Mouse (Mus musculus): ENCODE measurements around the gene Ccr10. TPM values are rescaled to one million over a fixed set of nuclear protein-coding genes. Genes with fewer than 3 reads are reported as not detected.
A peak's percentile ranks its signal among the peaks of the same experiment; 100 is the strongest.

The Ccr10 gene
- total RNA-seq, 2 experiments from 2014 or later = not detected

DNA sequence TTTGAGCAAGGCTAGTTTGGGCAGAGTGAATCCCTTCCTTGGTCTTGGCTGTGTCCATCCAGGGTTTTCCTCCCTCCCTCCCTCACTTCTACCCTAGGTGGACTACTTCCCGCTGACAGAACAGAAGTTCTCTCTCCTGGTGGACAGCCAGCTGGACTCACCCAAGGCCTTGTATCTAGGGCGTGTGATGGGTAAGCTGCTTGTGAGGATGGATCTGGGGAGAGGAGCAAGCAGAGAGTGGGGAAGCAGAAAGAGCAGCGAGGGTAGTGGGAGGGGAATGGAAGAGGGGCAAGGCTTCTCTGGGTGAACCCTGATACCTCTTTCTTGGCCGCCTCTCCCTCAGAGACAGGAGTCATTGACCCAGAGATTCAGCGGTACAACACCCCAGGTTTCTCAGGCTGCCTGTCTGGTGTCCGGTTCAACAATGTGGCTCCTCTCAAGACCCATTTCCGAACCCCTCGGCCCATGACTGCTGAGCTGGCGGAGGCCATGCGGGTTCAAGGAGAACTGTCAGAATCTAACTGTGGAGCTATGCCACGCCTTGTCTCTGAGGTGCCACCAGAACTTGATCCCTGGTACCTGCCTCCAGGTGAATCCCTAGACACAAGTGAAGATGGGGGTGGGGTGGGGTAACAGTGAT, 13.0 kb upstream of the Ccr10 start:
- DNase-seq = no peak

DNA sequence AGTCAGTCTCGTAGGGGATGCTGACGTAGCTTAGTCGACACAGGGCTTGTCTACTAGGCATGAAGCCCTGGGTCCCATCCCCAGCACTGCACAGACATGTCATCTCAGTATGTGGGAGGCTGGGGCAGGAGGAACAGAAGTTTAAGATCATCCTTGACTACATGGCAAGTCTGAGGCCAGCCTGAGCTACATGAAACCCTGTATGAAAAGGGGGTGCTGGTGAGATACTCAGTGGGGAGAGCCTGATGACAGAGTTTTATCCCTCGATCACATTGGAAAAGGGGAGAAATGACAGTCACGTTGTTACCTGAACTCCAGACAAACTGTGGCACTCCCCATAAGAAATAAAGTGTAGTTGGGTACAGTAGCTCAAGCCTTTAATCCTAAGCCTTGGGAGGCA, 12.3 kb upstream of the Ccr10 start:
- no peak for DNase-seq

DNA sequence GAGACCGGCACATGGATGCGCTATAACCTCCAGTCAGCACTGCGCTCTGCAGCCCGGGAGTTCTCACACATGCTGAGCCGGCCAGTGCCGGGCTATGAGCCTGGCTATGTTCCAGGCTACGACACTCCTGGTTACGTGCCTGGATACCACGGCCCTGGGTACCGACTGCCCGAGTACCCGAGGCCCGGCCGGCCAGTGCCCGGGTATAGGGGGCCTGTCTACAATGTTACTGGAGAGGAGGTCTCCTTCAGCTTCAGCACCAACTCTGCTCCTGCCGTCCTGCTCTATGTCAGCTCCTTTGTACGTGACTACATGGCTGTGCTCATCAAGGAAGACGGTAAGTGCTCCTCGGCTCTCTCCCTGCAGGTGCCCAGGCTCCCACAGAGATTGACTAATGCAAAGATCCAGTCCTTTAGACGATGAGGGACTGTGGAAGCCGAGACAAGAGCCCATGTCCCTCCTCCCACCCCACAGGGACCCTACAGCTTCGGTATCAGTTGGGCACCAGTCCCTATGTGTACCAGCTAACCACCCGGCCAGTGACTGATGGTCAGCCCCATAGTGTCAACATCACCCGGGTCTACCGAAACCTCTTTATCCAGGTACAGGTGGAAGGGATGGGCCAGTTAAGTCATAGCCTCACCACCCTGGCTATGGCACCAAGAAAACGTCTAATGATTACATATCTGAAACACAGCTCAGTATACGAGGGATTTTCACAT, 11.4 kb upstream of the Ccr10 start:
- no peak for DNase-seq

DNA sequence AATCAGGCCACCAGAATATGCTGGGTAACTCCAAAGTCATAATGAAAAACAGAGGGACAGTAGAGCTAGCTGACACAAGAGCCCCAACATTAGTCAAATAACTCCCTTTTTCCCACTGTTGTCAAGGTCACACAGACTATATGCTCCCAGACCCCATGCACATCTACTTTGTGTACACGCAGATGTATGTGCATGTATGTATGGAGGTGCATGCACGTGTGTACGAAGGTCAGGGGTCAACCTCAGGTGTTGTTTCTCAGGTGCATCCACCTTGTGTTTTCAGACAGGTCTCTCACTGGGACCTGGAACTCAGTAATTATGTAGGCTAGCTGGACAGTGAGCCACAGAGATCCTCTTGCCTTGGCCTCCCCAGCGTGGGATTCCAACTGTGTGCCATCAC, 10.2 kb upstream of the Ccr10 start:
- DNase-seq = no peak

DNA sequence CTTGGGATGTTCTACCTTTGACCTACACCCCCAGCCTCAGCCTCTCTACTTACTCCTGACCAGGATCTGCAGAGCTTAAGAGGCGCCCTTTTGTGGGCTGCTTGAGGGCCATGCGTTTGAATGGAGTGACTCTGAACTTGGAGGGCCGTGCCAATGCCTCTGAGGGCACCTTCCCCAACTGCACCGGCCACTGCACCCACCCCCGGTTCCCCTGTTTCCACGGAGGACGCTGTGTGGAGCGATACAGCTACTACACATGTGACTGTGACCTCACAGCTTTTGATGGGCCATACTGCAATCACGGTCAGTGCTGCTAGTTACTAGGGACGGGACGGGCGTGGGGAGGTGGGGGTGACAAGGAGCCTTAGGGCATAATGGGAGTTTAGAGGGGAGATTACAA, 9.7 kb upstream of the Ccr10 start:
- DNase-seq = no peak

DNA sequence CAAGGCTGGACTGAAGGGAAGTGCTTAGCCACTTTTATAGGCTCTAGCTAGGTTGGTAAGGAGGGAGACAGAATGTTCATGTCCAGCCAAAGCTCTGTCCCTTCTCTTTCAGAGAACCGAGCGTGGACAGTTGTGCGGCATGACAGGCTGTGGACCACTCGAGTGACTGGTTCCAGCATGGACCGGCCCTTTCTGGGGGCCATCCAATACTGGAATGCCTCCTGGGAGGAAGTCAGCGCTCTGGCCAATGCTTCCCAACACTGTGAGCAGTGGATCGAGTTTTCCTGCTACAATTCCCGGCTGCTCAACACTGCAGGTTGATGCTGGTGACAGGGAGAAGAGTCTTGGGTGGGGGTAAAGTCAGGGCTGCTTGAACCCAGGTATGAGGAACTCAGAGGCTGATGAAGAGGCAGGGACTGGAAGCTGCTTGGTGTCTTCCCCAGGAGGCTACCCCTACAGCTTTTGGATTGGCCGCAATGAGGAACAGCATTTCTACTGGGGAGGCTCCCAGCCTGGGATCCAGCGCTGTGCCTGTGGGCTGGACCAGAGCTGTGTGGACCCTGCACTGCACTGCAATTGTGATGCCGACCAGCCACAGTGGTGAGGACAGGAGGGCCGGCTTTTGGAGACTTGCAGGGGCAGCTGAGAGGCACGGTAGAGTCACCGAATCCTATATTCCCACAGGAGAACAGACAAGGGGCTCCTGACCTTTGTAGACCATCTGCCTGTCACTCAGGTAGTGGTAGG, 7.7 kb upstream of the Ccr10 start:
- no peak for DNase-seq

DNA sequence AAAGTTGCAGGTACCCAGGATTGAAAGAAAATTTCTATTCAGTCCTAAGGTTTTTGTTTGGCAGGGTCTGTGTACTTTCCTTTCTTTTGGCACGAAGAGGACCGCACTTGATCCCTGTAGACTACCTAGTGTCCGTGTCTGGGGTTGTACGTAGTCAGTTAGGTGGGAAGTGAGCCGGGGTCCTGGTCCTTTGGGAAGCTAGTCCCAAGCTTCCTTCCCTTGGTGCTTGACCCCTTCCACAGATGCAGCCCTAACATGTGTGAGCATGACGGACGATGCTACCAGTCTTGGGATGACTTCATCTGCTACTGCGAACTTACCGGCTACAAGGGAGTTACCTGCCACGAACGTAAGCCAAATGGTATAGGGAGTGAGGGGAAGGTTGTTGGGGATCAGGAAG, 6.7 kb upstream of the Ccr10 start:
- DNase-seq = no peak

DNA sequence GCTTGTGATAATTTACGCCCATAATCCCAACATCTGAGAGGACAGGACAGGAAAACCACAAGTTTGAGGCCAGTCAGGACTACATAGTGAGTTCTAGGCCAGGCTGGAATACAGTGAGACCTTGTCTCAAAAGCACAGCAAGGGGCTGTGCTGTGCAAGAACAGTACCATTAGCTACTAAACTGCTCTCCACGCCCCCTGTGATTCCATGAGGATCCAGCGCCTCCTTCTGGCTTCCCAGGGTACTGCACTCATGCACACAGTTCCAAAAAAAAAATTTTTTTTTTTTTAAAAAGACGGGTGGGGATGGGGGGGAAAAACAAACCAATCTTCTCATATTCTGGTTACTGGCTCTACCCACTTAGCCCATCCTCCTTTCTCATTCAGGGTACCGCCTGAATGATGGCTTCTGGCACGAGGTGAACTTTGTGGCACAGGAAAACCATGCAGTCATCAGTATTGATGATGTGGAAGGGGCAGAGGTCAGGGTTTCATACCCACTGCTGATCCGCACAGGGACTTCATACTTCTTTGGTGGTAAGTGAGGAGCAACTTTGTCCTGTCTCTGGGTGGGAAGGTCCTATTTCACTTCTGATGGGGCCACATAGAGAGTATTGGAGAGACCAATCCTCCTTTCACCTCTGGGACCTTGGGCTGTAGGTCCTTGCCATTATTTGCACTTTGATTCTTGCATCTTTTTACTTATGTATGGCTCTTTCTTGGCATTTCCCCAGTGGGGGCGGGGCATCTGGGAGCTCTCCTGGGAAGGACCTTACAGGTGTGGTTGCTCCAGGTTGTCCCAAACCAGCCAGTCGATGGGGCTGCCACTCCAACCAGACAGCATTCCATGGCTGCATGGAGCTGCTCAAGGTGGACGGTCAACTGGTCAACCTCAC, 5.8 kb upstream of the Ccr10 start:
- peak; percentile 83 for DNase-seq

DNA sequence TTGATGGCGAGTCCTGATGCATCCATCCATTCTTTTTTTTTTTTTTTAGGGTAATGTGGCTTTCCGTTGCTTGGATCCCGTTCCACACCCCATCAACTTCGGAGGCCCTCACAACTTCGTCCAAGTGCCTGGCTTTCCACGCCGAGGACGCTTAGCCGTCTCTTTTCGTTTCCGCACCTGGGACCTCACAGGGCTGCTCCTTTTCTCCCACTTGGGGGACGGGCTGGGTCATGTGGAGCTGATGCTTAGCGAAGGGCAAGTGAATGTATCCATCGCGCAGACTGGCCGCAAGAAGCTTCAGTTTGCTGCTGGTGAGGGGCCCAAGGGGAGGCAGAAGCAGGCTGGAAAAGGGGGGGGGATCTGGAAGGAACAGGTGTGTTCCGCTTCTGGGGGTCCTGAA, 5.0 kb upstream of the Ccr10 start:
- DNase-seq = no peak

DNA sequence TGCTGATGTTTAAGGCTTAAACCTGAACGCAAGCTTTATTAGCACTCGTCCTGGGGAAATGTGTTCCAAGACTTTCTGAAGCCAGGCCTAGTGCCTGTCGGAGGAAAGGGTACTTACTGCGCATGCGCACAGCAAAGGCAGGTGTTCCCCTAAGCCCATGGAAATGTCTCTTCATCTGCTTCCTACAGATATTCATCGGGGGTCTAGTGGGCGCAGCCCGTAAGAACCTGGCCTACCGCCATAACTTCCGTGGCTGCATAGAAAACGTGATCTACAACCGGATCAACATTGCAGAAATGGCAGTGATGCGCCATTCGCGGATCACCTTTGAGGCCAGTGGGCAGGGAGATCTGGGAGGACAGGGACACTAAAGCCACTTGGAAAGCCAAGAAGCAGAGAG, 4.1 kb upstream of the Ccr10 start:
- DNase-seq = no peak

DNA sequence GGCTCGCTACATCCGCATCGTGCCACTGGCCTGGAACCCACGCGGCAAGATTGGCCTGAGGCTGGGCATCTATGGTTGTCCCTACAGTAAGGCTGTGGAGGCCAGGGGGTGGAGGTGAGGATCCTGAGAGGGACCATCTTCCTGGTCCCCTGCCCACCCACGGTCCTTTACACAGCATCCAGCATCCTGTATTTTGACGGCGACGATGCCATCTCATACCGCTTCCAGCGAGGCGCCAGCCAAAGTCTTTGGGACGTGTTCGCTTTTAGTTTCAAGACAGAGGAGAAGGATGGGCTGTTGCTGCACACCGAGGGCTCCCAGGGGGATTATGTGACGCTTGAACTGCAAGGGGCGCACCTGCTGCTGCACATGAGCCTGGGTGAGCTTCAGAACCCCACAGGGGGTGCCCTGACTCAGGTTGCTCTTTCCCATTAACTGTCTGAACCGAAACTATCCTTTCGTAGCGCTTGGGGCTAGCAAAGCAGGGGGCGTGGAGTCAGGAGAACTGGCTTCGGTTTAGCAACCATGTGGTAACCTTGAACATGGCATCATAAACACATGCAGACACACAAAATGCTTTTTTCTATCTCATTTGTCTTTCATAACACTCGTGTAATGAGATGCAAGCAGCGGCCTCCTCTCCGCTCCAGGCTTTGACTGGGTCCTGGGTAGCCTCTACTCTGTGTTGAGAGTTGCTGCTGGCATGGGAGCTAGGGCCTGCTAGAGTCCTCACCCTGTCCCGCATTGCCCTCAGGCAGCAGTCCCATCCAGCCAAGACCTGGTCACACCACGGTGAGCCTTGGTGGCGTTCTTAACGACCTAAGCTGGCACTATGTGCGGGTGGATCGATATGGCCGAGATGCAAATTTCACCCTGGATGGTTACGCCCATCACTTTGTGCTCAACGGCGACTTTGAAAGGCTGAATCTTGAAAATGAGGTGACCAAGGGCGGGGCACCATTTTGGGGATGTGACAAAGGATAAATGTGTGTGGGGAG, 3.1 kb upstream of the Ccr10 start:
- no peak for DNase-seq

DNA sequence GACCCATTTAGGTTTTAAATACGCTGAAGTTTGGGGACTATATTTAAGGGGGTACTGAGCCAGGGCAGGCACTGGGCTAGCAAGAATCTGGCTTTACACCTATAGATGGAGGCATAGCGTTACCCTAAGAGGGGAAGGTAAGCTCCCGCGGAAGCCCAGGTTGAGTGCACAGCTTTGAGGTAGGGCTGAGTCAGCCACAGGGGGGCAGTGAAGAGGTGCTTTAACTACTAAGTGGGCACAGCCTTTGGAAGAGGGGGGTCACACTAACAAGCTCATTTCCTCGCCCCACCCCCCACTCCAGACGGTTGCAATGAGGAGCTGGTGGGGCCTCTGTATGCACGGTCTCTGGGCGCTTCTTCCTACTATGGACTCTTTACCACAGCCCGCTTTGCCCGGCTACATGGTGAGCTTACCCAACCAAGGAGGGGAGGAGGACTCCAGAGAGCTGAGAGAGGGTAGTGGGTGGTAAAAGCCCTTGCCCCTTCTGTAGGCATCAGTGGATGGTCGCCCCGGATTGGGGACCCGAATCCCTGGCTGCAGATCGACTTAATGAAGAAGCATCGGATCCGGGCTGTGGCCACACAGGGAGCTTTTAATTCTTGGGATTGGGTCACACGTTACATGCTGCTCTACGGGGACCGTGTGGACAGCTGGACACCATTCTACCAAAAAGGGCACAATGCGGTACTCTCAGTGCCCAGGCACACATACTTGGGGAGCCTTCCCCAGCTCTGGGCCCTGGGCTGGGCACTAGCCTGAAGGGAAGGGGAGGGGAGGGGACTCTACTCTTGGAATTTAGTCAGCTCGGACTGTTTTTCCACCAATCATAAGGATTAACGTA, 1.9 kb upstream of the Ccr10 start:
- peak; percentile 55 for DNase-seq

DNA sequence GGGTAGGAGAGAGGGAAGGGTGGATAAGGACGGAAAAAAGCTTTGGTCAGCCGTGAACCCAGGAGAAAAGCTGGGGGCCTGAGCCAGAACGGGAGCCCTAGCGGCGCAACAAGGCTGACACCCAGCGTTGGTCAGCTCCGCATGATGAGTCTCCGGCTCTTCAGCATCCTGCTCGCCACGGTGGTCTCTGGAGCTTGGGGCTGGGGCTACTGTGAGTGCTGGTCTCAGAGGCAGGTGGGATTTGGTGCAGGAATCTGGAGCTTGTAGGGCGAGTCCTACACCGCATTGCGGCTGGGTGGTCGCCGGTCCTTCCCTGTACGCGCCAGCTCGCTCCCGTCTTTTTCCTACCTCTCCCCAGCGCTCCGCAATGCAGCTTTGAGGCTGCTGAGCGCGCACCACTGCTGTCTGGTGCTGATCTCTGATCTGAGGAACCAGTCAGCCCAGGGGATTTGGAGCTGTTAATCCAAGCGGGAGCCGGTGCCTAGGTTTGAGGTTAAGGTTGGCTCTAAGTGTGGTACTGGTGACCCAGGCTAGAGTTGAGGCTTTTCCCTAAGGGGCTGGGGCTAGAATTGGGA, 961 bp upstream of the Ccr10 start:
- peak; percentile 56 for DNase-seq

DNA sequence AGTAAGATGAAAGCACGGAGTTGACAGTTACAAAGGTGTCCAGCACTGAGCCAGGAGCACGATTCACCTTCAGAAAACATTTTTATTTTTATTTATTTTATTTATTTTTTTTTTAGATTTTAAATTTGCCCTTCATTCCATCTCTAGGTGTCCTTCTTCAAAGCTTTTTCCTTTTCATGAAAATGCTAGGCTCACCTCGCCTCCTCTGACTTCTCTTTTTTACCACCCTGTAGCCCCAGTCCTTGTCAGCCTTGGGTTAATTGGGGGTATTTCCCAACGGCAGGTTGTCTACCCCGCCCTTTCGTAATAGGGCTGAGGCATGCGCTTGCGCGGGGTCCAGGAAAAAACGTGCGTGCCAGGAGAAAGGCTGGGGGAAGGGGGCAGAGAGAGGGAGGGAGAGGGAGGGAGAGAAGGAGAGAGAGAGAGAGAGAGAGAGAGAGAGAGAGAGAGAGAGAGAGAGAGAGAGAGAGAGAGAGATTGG, 433 bp upstream of the Ccr10 start:
- no peak for DNase-seq

DNA sequence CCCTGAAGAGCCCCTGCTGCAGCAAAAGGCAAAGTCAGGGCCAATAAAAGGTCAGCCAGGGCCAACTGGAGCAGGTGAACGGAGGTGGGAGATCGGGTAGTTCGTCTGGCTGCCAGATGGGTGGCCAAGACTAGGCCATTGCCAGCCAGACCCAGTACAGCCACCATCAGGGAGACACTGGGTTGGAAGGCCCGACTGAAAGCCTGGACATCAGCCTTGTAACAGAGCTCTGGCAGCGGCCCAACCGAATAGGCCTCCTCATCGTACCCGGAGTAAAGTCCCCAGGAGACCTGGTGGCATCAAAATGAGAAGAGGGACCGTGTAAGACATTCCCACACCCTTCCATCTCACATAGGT, 876 bp downstream of the Ccr10 start:
- peak; percentile 51 for DNase-seq

DNA sequence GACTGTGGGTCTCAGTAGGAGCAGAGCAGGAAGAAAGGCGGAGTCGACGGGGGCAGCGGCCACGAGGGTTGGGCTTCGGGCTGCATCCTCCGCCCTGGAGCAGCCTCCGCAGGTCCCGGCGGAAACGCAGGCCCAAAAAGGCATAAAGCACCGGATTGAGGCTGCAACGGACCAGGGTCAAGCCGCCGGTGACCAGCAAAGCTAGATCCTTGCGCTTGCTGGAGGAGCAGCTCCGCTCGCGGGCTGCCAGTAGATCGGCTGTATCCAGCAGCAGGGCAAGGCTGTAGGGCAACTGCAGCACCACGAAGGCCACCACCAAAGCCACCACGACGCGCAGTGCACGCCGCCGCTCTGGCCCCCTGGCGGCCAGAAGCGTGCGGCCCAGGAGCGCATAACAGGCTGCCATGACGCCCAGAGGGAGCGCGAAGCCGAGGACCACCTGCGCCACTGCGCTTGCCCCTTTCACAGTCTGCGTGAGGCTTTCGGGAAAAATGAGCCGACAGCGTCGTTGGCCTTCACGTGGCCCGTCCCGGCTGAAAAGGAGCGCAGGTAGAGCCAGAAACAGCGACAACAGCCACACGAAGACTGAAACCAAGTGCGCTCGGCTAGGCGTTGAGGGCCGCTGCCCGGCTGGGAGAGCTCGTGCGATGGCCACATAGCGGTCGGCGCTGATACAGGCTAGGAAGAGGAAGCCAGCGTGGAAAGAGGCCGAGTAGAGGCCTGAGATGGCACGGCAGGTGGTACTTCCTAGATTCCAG, 1.4 kb downstream of the Ccr10 start:
- DNase-seq = peak; percentile 75

DNA sequence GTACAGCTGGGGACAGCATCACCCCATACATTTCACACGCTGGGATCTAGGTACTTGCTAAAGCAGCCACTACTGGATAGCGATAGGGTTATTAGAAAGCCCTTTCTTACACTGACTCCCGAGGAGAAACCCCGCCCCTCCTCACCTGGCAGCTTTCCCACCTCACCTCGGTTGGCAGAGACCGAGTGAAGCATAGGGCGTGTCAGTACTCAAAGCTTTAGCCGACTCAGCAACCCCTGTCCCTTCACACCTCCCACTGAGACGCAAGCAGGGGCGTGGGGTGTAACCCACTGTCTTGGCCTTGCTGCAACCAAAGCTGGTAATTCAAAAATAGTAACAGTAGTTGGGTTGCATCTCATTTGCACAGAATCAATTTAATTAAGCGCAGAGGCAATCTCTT, 2.1 kb downstream of the Ccr10 start:
- peak; percentile 43 for DNase-seq

DNA sequence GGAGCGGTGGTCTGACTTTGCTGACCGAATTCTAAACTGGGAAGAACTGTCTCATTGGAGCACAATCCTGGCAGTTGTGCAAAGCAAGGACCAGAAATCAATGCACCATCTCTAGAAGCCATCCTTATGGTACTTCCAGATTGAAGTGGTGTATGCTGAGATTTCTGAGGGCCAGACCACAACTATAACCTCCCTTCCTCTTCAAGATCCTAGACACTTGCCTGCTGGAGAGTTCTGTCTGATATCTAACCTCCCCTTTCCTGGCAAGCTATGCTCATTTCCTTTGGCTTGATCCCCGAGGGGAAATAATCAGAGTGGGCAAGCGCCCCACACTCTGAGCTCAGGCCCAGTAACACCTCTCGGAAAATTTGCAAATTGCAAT, 2.8 kb downstream of the Ccr10 start:
- no peak for DNase-seq

All from gastrocnemius, postnatal 10 days (tissue).